Mouse (Mus musculus): ENCODE results near the gene Tsr3.
"Not testable (repeated sequence)": the region's sequence is repeated elsewhere in the genome, so short reads cannot be mapped to it uniquely, and the experiment has no call there.

The Tsr3 gene

DNA sequence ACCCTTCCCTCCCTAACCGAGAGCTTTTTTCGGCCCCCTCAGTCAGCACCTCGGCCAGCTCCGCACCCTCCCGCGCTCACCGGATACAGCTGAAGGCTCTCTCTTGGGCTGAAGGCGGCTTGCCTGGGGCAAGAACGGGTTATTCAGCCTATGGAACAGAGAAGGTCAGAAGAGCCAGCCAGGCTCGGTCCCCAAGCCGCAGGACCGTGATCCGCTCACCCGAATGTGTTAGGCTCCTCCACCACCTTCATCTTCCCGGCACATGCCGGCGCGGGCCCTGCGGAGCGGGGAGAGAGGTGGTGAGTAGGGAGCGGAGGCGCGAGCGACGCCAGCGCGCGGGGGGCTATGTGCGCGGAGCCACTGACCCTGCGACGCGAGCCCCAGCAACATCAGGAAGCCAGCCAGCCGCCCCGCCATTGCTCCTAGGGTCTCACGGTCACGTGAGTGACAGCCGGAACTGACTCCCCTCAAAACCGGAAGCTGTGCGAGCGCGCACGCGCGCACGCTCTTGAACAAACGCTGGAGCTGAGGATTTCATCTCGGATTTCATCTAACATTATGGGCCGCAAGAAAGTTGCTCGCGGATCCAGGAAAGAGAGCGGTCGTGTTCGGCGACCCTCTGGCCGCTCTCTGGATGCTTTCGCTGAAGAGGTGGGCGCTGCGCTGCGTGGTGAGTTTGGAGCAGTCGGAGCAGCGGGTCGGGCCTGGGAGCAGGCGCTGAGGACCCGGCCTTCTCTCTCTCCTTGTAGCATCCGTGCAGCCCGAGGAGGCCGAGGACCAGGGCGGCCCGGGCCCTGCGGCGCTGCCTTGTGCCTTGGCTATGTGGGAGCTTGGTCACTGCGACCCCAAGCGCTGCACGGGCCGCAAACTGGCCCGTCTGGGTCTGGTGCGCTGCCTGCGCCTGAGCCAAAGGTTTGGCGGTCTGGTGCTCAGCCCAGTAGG is at the start of gene Tsr3, which contains the start of gene Gnptg:
TSS of gene Tsr3 (plus strand) at position 476 of the 942 bp plus-strand sequence.
TSS of gene Gnptg (minus strand) at position 430 of the 942 bp plus-strand sequence.
- DNase-seq (ENCODE audit: low read depth), result peak; percentile 94

DNA sequence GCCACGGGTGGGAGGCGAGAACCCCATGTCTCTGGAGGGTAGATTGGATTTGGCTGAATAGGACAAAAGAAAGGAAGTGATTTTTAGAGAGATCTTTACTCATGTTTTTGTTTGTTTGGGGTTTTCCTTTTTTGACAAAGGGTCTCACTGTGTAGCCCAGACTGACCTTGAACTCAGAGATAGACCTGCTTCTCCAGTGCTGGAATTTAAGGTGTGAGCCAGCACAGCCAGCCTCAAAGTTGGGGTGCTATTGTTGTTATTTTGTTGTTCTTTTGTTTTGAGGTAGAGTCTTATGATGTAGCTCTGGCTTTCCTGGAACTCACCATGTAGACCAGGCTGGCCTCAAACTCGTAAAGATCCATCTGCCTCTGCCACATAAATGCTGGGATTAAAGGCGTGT is 37.6 kb upstream of the Tsr3 start:
- no peak for DNase-seq (ENCODE audit: low read depth)

DNA sequence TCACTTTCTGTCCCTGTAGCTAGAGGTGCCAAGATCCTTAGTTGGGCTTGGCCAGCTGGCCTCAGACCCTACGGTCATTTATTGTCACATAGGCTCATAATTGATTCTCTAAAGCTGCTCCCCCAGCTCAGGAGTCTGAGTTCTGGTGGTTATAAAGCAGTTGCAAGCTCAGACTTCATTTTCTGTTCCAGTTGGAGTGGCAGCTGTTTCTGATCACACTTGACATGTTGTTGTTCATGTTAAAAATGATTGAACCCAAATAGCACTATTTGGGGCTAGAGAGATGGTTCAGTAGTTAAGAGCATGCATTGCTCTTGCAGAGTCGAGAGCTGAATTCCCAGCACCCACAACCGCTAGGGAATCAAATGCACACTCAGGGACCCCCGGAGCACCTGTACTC is 30.0 kb upstream of the Tsr3 start:
- no peak for DNase-seq (ENCODE audit: low read depth)

DNA sequence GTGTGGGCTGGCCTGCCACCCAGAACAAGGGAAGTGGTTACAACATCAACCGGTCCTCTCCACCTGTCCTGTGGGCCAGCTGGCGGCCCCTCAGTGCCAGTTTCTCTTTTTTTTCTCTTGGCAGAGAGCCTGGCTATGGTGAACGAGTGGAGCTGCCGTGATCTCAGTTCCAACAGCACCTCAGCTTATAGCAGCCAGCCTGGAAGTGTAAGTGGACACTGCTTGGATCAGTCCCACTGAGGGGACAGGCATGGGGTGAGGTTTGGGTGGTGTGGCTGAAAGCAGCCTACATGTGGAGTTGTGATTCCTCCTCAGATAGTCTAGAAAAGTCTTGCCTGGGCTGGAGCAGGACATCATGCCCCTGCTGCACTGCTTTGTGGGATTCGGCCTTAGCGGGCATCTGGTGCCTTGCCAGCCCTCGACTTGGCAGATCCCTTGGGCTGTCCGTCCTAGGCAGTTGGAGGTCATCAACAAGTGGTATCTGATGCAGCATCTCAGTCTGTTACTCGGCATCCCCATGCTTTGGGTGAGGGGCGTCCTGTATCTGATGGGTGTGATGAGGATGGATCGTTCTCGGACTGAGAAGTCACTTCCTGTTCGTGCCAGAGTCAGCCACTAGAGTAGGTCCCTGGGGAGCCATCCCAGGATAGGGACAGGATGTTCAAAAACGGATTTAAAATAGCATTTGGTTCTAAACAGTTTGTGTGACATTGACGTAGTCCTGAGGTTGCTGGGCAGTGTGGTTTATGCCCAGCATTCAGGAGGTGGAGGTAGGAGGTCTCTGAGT is 29.1 kb upstream of the Tsr3 start:
- no peak for DNase-seq (ENCODE audit: low read depth)

DNA sequence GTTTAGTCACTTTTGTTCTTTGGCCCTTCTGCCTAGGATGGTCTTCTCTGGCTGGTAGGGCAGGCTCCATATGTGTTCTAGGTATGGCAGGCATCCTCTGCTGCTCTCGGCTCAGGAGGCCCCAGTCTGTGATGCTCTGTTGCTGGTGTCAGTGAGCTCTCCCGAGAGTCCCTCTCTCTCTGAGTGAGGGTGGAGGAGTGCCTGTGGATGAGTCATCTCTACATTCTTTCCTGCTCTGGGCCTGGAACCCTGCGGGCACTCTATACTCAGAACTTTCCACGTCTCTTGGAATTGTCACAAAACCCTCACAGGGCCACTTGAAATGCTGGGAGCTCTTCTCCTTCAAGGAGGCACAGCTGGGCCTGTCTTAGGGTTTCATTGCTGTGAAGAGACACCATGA is 28.3 kb upstream of the Tsr3 start:
- no peak for DNase-seq (ENCODE audit: low read depth)

DNA sequence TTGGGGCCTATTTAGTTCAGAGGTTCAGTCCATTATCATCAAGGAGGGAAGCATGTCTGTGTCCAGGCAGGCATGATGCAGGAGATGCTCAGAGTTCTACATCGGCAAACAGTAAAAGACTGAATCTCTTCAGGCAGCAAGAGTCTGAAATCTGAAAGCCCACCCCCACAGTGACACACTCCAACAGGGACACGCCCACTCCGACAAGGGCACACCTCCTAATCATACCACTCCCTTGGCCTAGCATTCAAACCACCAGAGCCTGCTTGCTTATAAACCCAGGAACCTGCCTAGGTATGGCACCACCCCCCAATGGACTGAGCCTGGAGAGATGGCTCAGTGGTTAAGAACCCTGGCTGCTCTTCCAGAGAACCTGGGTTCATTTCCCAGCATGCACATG is 24.5 kb upstream of the Tsr3 start:
- no peak for DNase-seq (ENCODE audit: low read depth)

DNA sequence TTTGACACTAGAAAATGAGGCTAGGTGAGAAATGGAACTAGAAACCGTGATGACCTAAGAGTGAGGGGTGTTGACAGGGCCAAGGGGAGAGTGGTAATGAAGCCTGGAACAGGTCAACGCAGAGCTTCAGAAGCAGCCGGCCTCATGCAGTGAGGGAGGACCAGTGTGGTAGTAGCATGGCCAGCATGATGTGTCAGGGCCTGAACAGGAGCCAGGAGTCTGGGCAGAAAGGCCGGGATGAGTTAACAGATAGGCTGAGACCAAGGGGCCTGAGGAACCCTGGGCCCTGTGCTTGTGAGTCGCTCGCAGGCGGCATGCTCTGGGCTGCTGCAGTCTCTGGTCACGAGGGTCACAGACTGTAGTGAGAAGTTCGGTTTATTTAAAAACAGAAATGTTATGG is 21.0 kb upstream of the Tsr3 start:
- no peak for DNase-seq (ENCODE audit: low read depth)

DNA sequence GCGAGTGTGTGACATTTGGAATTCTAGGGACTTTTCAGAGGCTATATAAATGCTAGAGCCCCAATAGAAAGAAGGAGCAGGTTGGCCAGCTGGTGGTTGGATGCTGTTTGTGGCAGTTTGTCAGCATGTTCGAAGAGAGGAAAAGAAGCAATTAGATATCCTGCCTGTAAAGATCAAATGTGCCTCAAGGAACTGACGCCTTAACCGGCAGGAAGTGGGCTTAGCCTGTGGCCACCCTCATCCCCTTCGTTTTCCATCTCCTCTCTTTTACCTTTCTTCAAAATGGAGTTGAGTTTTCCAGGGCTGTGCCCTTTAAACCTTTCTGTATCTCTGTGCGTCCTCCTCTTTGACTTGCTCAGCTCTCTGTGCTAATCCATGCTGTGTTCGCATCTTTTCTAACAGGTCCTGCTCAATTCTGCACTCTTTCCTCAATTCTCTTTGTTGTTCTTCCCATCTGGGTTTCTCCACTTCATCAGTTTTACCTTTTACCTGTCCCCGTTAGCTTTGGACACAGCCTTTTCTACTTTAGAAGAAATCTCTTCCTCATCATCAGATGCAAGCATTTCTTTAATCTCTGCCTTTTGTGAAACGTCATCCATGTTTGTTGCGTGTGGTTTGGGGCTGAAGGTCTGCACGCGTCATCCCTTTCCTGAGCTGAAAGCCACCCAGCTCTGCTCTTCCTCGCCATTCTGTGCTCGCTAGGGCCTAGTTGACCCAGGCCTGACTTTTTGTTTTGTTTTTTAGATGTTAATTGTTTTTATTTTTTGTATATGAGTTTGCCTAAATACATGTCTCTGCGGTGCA is 20.3 kb upstream of the Tsr3 start:
- peak; percentile 77 for DNase-seq (ENCODE audit: low read depth)

DNA sequence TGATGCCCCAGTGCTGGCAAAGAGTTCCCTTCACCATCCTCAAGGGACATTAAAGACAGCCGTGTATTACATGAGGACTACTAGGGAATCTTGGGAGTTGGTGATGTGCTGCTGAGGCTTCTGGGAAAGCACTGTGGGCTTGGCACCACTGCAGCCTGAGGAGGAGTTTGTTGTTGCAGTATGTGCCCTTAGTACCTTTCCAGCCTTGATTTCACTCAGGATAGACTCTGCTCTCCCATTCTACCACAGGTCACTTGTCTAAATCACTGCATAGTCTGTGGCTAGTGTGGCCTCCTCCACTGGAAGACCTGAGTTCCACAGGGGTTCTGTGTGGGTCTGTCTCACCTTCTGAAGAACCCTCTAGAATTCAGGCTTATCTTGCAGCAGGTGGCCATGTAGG is 19.2 kb upstream of the Tsr3 start:
- peak; percentile 28 for DNase-seq (ENCODE audit: low read depth)

DNA sequence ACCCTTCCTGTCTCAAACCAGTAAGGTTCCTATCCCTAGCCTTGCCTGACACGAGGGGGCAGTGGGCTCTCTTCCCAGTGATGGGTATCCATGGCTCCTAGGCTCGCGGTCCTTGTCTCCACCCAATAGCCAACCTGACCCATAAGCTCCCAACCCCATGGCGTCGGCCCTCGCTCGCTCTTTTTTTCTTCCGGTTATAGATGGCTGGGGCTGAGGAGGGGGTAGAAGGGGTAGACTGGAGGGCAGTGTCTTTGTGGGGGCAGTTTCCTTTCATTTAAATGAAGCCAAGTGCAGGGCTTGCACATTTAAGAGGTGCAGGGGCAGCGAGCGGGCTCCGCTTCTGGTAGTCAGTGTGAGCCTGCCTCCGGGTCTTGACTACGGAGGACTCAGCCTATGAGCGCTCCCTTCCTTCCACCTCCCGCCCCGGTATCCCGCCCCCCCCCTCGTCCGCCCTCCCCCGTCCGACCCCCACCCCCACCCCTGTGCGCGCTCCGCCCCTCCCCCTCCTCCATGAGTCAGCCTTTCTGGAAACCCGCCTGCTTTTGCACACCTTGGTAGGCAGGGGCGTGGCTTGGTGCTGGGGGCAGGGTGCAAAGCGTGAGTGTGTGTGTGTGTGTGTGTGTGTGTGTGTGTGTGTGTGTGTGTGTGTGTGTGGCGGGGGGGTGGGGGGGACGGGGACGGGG is 18.0 kb upstream of the Tsr3 start:
- peak; percentile 93 for DNase-seq (ENCODE audit: low read depth)

DNA sequence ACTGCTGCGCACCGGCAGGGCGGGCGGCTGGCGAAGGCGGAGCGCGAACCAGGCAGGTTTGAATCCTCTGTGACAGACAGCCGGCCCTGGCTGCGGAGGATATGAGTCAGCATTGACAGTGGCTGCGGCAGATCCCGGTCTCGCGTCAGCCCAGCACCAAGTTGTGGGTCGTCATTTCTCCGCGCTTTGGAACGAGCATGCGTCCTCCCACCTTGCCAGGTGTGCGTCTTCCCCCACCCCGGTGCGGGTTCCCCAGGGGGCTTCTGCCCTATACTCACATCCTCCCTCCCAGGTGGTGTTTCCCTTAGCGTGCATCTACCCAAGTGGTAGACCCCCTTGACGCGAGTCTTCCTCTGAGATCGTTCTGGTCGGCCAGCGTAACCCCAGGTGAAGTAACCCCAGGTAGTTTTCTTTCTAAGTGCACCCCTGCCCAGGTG is 17.4 kb upstream of the Tsr3 start:
- DNase-seq (ENCODE audit: low read depth), result not testable (repeated sequence)

DNA sequence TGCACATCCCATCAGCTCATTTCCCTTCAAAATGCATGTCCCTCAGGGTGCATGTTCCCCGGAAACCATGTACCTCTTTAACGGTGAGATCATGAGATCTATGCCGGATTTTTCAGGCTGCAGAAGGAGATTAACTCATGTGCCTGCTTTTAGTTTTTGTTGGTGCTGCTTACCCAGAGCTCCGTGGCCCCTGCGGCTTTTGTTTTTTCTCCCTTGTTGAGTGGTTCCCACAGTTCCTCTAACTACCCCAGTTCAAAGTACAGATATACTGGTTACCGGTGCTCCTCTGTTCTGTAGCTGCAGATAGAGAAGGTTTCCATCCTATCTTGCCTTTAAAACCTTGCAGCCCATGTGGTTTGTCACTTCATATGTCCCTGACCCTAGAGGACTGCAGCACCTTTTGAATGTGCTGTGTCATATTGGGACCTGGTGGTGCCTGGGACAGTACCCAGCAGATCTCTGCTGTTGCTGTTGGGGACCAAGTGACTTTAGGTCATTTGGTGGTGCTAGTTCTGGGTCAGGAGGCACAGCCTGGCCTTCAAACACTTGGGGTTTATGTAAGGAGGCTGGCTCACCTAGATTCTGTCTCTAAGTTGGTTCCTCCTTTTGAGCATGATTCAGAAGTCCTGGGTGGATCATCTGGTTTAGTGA is 16.9 kb upstream of the Tsr3 start:
- peak; percentile 77 for DNase-seq (ENCODE audit: low read depth)

DNA sequence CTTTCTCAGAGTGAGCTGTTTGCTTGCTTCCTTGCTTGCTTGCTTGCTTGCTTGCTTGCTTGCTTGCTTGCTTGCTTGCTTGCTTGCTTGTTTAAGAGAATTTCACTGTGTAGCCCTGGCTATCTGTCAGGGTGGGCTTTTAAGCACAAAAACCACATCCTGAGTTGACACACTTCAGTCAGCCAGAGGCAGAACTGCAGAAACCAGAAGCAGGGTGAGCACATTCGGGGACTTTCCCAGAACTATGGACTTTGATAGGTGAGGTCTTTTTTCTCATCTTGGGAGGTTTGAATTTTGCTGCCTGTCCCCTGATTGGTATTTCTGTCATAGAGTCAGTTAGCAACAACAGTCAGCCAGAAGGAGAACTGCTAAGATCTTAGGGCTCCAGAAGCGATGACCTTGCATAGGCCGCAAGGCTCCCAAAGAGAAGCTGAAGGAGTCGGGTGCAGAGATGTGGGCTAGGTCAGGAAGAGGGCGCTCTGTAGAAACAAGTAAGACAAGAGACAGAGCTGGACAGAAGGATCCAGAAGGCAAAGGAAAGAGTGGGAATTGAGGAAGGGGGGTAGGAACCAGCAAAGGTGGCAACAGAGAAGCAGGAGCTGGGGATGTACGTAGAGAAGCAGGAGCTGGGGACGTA is 15.3 kb upstream of the Tsr3 start:
- DNase-seq (ENCODE audit: low read depth), result peak; percentile 93

DNA sequence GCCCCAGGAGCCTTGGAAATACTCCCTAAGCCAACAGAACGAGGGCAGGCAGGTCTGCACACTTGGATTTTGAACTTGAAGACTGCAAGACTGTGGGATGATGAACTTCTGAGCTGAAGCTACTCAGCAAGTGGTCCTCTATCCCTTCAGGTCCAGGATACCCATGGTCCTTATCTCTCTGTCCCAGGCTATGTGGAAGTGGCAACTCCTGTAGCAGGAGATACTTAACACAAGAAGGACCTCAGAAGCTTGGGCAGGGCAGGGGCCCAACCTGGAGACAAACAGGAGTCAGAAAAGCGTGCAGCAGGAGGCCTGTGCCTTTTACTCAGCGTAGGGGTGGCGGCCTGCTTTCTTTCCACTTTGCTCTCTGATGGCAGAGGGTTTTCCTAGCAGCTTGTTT is 14.3 kb upstream of the Tsr3 start:
- peak; percentile 29 for DNase-seq (ENCODE audit: low read depth)

DNA sequence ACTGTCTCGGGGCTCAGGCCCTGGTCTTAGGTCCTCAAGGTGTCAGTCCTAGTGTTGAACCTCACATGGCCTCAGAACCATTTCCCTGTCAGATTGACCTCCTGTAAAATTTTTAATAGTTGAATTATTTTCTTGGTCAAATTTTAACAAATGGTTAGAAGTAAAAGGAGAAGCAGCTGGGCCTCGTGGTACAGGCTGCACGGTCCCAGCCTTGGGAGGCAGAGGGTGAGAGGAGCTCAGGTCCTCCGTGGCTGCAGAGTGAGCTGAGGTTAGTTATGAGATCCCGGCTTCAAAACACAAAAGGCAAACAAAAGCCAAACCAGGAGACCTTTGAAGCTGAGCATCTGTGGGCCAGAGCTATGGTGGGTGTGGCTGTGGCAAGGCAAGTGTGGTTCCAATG is 12.0 kb upstream of the Tsr3 start:
- DNase-seq (ENCODE audit: low read depth), result no peak

DNA sequence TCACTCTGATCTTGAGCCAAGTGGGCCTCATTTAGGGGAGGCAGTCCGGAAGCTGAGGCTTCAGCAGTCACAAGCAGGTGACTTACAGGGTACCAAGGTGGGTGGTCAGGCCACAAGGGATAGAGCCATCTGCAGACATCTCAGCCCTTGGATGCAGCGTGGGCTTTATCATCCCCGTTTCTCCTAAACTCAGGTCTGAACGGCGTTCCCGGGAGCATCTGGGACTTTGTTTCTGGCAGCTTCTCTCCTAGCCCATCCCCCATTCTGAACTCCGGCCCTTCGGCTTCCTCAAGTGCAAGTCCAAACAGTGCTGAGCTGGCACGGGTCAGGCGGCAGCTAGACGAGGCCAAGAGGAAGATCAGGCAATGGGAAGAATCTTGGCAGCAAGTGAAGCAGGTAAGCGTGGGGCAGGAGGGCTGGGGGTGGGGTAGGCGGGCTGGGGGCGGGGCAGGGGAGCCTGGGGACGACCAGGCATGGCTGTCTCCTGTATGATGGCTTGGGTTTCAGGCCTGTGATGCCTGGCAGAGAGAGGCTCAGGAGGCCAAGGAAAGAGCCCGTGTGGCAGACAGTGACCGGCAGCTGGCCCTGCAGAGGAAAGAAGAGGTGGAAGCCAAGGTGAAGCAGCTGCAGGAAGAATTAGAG is 9.8 kb upstream of the Tsr3 start:
- not testable (repeated sequence) for DNase-seq (ENCODE audit: low read depth)

DNA sequence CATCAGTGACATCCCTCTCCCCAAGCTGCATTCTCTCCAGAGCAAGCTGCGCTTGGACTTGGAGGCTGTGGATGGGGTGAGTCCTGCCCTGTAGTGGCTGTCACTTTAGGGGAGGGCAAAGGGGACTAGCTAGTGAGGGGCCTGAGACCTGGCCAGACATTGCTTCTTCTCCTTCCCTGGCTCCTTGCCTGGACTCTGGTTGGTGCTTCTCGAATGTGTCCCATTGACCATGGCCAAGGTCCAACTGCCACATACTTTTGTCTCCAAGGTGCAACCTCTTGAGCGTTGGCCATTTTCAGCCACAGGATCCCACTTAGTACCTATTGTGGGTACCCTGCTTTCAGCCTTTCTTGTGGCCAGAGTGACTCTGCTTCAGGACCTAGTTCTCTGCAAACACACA is 9.3 kb upstream of the Tsr3 start:
- DNase-seq (ENCODE audit: low read depth), result no peak

DNA sequence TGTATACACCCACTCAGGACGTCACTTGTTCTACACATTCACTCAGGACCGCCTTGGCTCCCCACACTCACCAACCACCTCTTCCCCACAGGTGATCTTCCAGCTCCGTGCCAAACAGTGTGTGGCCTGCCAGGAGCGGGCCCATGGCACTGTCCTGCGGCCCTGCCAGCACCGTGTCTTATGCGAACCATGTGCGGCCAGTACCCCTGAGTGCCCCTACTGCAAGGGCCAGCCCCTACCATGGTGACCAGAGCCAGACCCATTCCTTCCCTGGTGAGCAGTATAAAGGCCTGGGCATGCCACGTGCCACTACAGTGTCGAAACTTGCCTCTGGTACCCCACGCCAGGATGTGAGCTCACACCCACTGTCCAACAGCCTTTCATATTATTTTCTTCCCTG is 8.3 kb upstream of the Tsr3 start:
- DNase-seq (ENCODE audit: low read depth), result not testable (repeated sequence)

DNA sequence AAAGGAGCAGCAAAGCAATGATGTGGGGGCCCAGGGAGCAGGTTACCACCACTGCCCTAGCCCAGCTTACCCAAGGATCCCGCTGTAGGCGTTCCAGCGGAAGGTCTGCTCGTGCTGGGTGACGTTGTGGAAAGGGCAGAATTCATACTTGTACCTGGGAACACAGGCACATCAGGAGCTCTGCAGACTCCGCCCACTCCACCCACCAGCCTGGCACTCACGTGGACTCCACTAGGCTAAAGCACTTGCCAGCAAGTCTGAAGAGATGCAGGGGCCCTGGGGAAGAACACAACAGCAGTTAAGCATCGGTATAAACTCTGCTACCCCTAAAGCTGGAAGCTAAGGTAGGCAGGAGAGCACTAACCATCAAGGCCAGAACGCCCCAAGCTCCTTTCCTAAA is 4.3 kb upstream of the Tsr3 start:
- DNase-seq (ENCODE audit: low read depth), result no peak
